Mouse (Mus musculus) G1E (cell line): ENCODE results near the gene Myo6.

Experiments used
- CTCF ChIP-seq: IDR thresholded peaks from 2 replicates; pipeline ENCODE4 v1.5.1; 2012; ENCODE audit warnings: low read depth, low read length, inconsistent platforms, mixed read lengths
- GATA1 ChIP-seq: IDR thresholded peaks from 2 replicates; pipeline ENCODE4 v1.6.1; 2012; ENCODE audit warnings: borderline replicate concordance, low read length, inconsistent platforms, mixed read lengths
- POLR2AphosphoS5 ChIP-seq: IDR thresholded peaks from 2 replicates; pipeline ENCODE4 v1.6.1; 2012; ENCODE audit warnings: low read depth, low read length, inconsistent platforms; ENCODE audit not compliant: insufficient replicate concordance
- TAL1 ChIP-seq: conservative IDR thresholded peaks from 2 replicates; pipeline ENCODE4 v1.6.1; 2012; ENCODE audit warnings: low read depth, low read length, inconsistent platforms, mixed read lengths

- TF ChIP-seq GATA1 = no peak
- no peak for TF ChIP-seq CTCF
- TF ChIP-seq TAL1 = no peak
- TF ChIP-seq POLR2AphosphoS5 = no peak
Observed at GRCm38 (mm10) chr9:80218718-80219117, 53.9 kb downstream of the Myo6 start.
